Mouse (Mus musculus) adrenal gland, adult 10 weeks (tissue): ENCODE results near the gene Tbx1. TPM values are rescaled to one million over a fixed set of nuclear protein-coding genes. Genes with fewer than 3 reads are reported as not detected.

Source experiments
- polyA plus RNA-seq: library from polyadenylated mRNA; stranded (reverse); fragments of 350-450 nt; fragmentation: Illumina TruSeq; extraction: RNeasy Lipid Tissue Mini Kit (QIAGEN cat#74804); gene quantifications from one replicate; pipeline ENCODE4 v1.2.3, GENCODE M21; 2014; ENCODE audit warnings: low read depth, low replicate concordance

Gene Tbx1
- not detected for polyA plus RNA-seq

DNA sequence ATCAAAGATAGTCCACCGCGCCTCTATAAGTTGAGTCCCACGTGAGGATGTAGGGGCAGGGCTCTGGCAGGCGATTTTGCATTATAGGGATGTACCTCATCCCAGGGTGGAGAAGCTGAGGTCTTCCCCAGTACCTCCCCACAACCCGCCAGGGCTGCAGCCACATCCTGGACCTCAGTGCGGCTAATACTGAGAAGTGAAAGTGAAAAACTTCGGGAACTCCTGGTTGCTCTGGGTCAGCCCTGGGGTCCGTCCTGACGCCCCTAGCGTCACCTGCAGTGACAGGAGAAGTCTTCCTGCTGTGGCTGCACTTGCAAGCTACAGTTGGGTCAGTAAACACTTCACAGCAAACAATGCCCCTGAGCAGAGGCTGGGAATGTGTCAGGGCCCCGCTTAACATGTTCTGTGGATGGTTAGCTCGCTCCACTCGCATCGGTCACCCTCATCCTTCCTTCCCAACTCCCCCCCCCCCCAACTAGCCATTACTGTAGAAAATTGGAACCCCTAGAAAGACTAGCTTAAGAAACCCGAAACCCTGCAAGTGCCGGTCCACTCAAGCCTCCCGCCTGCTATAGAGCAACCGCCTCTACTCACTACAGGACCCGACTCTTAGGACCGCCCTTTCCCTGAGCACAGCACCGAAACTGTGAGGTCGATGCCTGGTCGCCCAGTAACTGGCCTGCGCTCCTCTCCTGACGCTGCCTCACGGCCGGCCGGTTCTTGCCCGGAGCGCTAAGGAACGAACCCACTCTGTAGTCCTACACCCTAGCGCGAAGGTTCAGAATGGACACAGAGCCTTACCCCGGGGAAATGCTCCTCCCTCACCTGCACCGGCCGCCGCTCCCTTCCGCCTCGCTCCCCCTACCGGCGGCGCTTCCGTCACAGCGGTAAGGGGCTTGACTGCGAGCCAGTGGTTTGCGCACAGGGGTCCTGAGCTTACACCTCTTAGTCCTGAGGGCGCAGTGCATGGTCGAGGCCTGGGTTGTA lies at the start of gene Tbx1:
Tbx1 (minus strand) TSS at position 868 of the 987 bp plus-strand sequence.

DNA sequence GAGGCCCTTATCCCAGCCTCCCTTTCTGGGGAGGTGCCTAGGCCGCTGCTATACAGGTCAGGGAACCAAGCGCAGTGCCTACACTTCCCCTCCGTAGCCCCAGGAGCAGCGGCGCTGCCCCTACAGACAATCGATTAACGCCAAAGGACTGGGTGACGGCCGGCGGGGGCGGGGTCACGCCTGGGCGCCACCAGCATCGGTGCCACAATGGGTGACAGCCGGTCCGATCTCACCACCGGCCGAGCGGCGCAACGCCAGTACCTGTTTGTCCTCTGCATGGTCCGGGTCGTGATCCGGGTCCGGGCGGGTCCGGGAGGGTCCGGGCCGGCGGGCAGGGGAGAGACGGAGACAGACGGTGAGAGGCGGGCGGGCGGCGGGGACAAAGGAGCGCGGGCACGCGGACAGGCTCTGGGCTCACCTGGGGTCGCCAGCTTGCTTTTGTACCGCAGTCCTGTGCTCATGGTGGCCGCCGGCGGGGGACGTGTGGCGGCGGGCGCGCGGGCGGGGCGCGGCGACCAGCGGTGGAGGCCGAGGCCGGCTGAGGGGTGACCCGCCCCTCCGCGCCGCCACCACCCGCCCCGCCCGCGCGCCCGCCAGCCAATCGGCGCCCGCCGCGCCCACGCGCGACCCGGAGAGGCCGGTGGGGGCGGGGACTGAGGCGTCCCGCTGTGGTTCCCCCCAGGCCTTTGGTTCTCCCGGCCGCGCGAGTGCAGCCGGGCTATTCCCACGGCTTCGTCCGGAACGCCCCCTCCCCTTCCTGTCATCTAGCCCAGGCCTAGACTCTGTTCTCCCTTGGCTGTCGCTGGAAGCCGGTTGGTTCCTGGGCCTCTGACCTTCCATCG lies 39.1 kb upstream of the Tbx1 start, which contains the start of gene Sept5:
Sept5 (minus strand) TSS at position 565 of the 842 bp plus-strand sequence.

GRCm38 (mm10) chr16:18626376-18626878 lies 36.0 kb upstream of the Tbx1 start, which contains the start of gene Gm49601:
TSS of gene Gm49601 (minus strand) at chr16:18626427.

DNA sequence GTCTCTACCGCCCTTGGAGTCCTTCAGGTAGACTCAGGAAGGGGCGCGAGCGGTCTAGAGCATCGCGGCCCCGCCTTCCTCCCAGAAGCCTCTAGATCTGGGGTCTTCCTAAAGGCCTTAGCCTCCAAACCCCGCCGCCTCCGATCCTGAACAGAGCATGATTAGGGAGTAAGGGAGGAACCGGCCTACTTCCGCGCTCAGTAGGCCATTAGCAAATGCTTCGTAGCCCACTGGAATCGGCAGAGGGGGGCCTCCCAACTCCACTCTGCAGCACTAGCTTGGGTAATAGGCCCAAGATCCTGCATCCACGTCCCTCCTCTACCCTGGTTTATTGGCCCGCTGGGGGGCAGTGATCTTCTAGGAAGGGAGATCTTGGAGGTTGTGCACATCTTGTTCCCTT lies 31.5 kb upstream of the Tbx1 start, which contains the start of gene Gp1bb:
Gp1bb (minus strand) TSS at position 385 of the 400 bp plus-strand sequence.

Other genes starting within 250 kb of the Tbx1 start
- gene Tango2, start 242.6 kb downstream of the Tbx1 start, polyA plus RNA-seq, result 10.3 TPM
- 0.41 TPM for gene Arvcf, start 242.5 kb downstream of the Tbx1 start, polyA plus RNA-seq
- gene Txnrd2, start 164.3 kb downstream of the Tbx1 start, polyA plus RNA-seq, result 7.4 TPM
- gene Comt, start 163.8 kb downstream of the Tbx1 start, polyA plus RNA-seq, result 23.1 TPM
- 0.41 TPM for gene Gnb1l, start 92.0 kb downstream of the Tbx1 start, polyA plus RNA-seq
- not detected for gene Rtl10, start 91.8 kb downstream of the Tbx1 start, polyA plus RNA-seq
- not detected for gene Gp1bb, start 31.7 kb upstream of the Tbx1 start, polyA plus RNA-seq
- gene Gm49601, start 35.8 kb upstream of the Tbx1 start, polyA plus RNA-seq, result not detected
- gene Sept5, start 39.3 kb upstream of the Tbx1 start, polyA plus RNA-seq, result 0.99 TPM
- gene Cldn5, start 186.2 kb upstream of the Tbx1 start, polyA plus RNA-seq, result 0.41 TPM
- 116 TPM for gene Ufd1, start 221.1 kb upstream of the Tbx1 start, polyA plus RNA-seq
- 4.4 TPM for gene Cdc45, start 221.3 kb upstream of the Tbx1 start, polyA plus RNA-seq
- gene 2510002D24Rik, start 245.9 kb upstream of the Tbx1 start, polyA plus RNA-seq, result 5.2 TPM
- gene Gm28539, start 245.9 kb upstream of the Tbx1 start, polyA plus RNA-seq, result not detected